Mouse (Mus musculus) embryo, embryonic 11.5 days (tissue): Measurements from ENCODE around the gene Gm5615.

Experiments
- DNase-seq: peaks from one replicate; pipeline ENCODE4 v3.0.0-alpha.2; 2012; ENCODE audit warnings: low read depth, low spot score

Gene Gm5615

DNA sequence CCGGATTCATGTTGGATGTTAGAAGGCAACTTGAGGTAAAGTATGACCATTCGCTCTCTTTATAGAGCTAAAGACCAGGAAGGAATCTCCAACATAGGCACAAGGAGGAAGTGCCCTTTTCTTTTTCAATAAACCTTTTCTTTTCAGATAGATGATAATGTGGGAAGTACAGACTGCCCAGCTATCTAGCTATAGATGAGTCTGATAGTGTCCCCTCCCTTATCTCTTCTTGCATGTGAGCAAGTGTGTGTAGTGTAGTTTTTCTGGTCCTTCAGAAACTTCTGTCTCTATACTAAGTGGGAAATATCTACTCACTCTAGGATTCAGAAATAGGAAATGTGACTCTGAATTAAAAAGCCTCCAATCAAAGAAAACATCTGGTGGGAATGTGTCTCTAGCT is at the start of gene Gm5615:
TSS of gene Gm5615 (minus strand) at position 101 of the 400 bp plus-strand sequence.
- DNase-seq: no peak

GRCm38 (mm10) chr9:36582535-36582934 is 40.8 kb upstream of the Gm5615 start, which contains the start of gene Gm17689:
Gm17689 (minus strand) TSS chr9:36582635.
- DNase-seq: no peak

DNA sequence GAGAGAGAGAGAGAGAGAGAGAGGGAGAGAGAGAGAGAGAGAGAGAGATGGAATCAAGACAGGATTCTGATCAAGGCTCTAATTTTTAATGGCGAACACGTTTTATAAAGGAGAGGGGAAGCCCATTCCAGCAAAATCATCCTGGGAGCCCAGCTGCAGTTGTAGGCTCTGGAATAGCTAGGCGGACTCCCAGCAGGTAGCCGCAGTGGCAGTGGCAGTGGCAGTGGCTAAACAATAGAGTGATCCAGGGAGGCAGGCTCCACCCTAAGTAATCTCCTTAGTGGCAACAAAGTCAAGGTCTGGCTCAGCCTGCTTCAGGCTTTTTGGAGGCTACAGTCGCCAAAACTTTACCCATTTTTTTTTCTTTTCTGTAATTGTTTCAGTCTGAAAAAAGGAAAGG is 37.6 kb downstream of the Gm5615 start:
- DNase-seq: no peak

- no peak for DNase-seq
These were observed 45.9 kb downstream of the Gm5615 start for GRCm38 (mm10) chr9:36495824-36496223.

- DNase-seq: no peak
These were observed 47.1 kb downstream of the Gm5615 start for GRCm38 (mm10) chr9:36494501-36495220.
